Comparison of ENCODE assay signal across 9 mouse cellular contexts in the genomic region with DNA sequence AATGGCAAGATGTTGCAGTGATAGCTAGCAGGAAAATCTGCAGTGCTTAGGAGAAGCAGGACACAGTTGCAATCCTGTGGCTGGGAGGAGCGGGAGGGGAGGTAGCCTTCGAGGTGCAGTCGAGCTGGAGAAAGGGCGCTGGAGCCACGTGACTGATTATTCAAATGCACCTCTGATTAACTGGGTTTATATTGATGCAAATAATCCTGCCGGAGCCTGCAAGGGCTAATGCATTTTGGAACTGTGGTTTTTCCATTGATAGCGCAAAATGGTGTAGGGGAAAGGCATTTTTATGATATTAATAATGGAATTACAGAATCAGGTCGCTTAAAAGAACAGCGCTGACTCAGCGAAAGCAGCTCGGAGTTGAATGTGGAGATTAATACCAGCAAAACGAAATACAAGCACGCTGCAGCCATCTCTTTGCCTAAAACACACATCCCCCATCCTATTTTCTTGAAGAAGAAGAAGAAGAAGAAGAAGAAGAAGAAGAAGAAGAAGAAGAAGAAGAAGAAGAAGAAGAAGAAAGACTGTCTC.
DNase-seq lines count a peak whose midpoint lies in the region; ATAC-seq and TF ChIP-seq lines count a peak whose summit lies in the region.
"Had no signal": no experiment of that assay in that cellular context is flagged by ENCODE, and none has a peak within 500 bp of the region (broad histone marks: within the 10 kb centered on the region; RNA-seq: fewer than 3 reads in every experiment).

No protein-coding gene starts in this region.

- no peaks in the 10 kb centered on the region for H3K36me3 ChIP-seq in lung, embryonic 14.5 days (ENCODE audit: insufficient read depth)
- no peaks in the 10 kb centered on the region for H3K36me3 ChIP-seq in forebrain, embryonic 12.5 days (replicated peaks)
- no peaks in the 10 kb centered on the region for H3K36me3 ChIP-seq in stomach, embryonic 16.5 days (ENCODE audit: control insufficient read depth, insufficient read depth, low read length)

- ATAC-seq in lung, embryonic 14.5 days (ENCODE audit: insufficient read depth): no peak
- peak; percentile 76 for ATAC-seq in forebrain, embryonic 12.5 days (ENCODE audit: low FRiP score)
- ATAC-seq in megakaryocyte progenitor cell, adult 5-6 weeks (replicated peaks; ENCODE audit: poor library complexity): peak; percentile 47
- ATAC-seq in stomach, embryonic 16.5 days (ENCODE audit: insufficient read depth, low FRiP score): no peak
- ATAC-seq: lung, postnatal 0 days had no signal

- H3K9ac ChIP-seq in lung, embryonic 14.5 days: no peak overlapping the region
- H3K9ac ChIP-seq in forebrain, embryonic 12.5 days: no peak overlapping the region
- H3K9ac ChIP-seq in stomach, embryonic 16.5 days (ENCODE audit: low read length): no peak overlapping the region

- 0 out of 2 replicates have a peak overlapping the region, but pooled peaks have one; percentile 7 for H3K4me2 ChIP-seq in lung, embryonic 14.5 days
- H3K4me2 ChIP-seq in forebrain, embryonic 12.5 days: peak overlapping the region; percentile 47
- H3K4me2 ChIP-seq in stomach, embryonic 16.5 days (ENCODE audit: low read depth, low read length): peak overlapping the region; percentile 22

- 26% methylated on average over 13 of the region's 13 CpGs for WGBS in lung, embryonic 14.5 days
- WGBS in forebrain, embryonic 12.5 days: 16% methylated on average over 13 of the region's 13 CpGs
- WGBS in stomach, embryonic 16.5 days: 26% methylated on average over 13 of the region's 13 CpGs

- peaks cover 9% of the 10 kb centered on the region for H3K4me1 ChIP-seq in lung, embryonic 14.5 days (ENCODE audit: insufficient read depth)
- H3K4me1 ChIP-seq in forebrain, embryonic 12.5 days: peaks cover 18% of the 10 kb centered on the region
- H3K4me1 ChIP-seq in stomach, embryonic 16.5 days (ENCODE audit: control insufficient read depth, insufficient read depth, low read length): peaks cover 6% of the 10 kb centered on the region

- no peaks in the 10 kb centered on the region for H3K9me3 ChIP-seq in lung, embryonic 14.5 days (ENCODE audit: low read depth, low read length)
- H3K9me3 ChIP-seq in forebrain, embryonic 12.5 days: no peaks in the 10 kb centered on the region
- no peaks in the 10 kb centered on the region for H3K9me3 ChIP-seq in stomach, embryonic 16.5 days (replicated peaks; ENCODE audit: control insufficient read depth, low read length)

- no peak overlapping the region for H3K27ac ChIP-seq in lung, embryonic 14.5 days (ENCODE audit: low read depth)
- no peak overlapping the region for H3K27ac ChIP-seq in forebrain, embryonic 12.5 days
- H3K27ac ChIP-seq in stomach, embryonic 16.5 days (ENCODE audit: low read length): no peak overlapping the region

- no peak for DNase-seq in lung, embryonic 14.5 days
- no peak for DNase-seq in lung, postnatal 10 days
- no peak for DNase-seq in testis, postnatal 14 days (ENCODE audit: low spot score)
- DNase-seq in thymus, adult 18-20 months: no peak
- DNase-seq in MN1 (ENCODE audit: low spot score): no peak

- no peaks in the 10 kb centered on the region for H3K27me3 ChIP-seq in lung, embryonic 14.5 days (ENCODE audit: insufficient read depth, low read length)
- no peaks in the 10 kb centered on the region for H3K27me3 ChIP-seq in forebrain, embryonic 12.5 days
- H3K27me3 ChIP-seq in stomach, embryonic 16.5 days (ENCODE audit: control insufficient read depth, insufficient read depth, low read length): no peaks in the 10 kb centered on the region

- TF ChIP-seq CTCF in lung, embryonic 14.5 days (IDR thresholded peaks at IDR 0.05; ENCODE audit: low read depth): no peak

- H3K4me3 ChIP-seq in lung, embryonic 14.5 days (ENCODE audit: low read depth, low read length): no peak overlapping the region
- peak overlapping the region; percentile 13; the same call in 1 of the 2 replicates for H3K4me3 ChIP-seq in forebrain, embryonic 12.5 days (replicated peaks)
- H3K4me3 ChIP-seq in stomach, embryonic 16.5 days (replicated peaks; ENCODE audit: low read length): no peak overlapping the region

Comparison
In these comparisons a context has a peak if more than half of its experiments do, and no peak if none do; other contexts are left out.
1. ATAC-seq: peak in forebrain, embryonic 12.5 days (single experiment) and megakaryocyte progenitor cell, adult 5-6 weeks (single experiment); none in lung, embryonic 14.5 days (single experiment) and stomach, embryonic 16.5 days (single experiment).
2. Peak in every context shown above with its lines, with median percentiles within 50 percentile points of each other: H3K4me2 ChIP-seq.